Mouse (Mus musculus) liver, postnatal 0 days (tissue): ENCODE data around the gene Olfr1537.

Source experiments
- CTCF ChIP-seq: sonication (generic); IDR thresholded peaks from 2 replicates; pipeline ENCODE4 v1.5.1; 2016; ENCODE audit warnings: antibody characterized with exemption, low read depth
- EP300 ChIP-seq: IDR thresholded peaks from 2 replicates; pipeline ENCODE4 v1.6.1; 2016; ENCODE audit warnings: antibody characterized with exemption, low read depth, mild to moderate bottlenecking

DNA sequence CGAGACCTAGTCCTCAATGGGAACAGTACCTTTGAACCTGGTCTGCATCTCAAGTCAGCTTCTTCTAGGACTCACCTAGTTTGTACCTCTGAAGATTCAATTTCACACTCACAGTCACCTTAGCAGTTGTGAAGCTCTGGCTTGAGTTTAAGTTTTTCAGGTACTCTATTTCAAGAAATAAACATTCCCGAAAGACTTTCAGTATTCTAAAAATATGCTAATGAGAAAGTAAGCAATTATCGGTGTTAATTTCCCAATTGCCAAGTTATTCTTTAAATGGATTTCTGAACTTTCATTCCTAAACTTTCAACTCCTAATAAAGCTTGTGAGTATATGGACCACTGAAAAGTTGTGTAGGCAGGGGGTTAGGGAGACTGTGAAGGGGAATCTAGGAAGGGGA, 26.9 kb upstream of the Olfr1537 start, which contains the start of gene Olfr945:
- TF ChIP-seq CTCF (no peak), EP300 (no peak)
